Mouse (Mus musculus) embryo, embryonic 11 days (tissue): ENCODE measurements around the gene Smim4.

ENCODE experiments used
- DNase-seq: peaks from one replicate; pipeline ENCODE4 v3.0.0-alpha.2; 2015

Smim4 gene

GRCm38 (mm10) chr14:31112187-31112586, 16.6 kb downstream of the Smim4 start:
- DNase-seq, result no peak

GRCm38 (mm10) chr14:31110613-31111012, 18.1 kb downstream of the Smim4 start:
- DNase-seq, result no peak

GRCm38 (mm10) chr14:31105156-31105555, 23.6 kb downstream of the Smim4 start:
- DNase-seq, result no peak

- DNase-seq, result no peak
Measured at GRCm38 (mm10) chr14:31089918-31090317, 38.8 kb downstream of the Smim4 start.

- no peak for DNase-seq
Measured at GRCm38 (mm10) chr14:31088515-31088914, 40.2 kb downstream of the Smim4 start.

- no peak for DNase-seq
Measured at GRCm38 (mm10) chr14:31087433-31087832, 41.3 kb downstream of the Smim4 start.

GRCm38 (mm10) chr14:31081147-31081546, 47.6 kb downstream of the Smim4 start:
- DNase-seq, result peak; percentile 3

GRCm38 (mm10) chr14:31079313-31080028, 49.3 kb downstream of the Smim4 start:
- peak; percentile 28 for DNase-seq

- DNase-seq, result no peak
Measured at GRCm38 (mm10) chr14:31078597-31079208, 50.1 kb downstream of the Smim4 start.

GRCm38 (mm10) chr14:31069086-31069733, 59.5 kb downstream of the Smim4 start:
- no peak for DNase-seq

GRCm38 (mm10) chr14:31062277-31062676, 66.5 kb downstream of the Smim4 start:
- peak; percentile 54 for DNase-seq

- DNase-seq, result no peak
Measured at GRCm38 (mm10) chr14:31045817-31046216, 82.9 kb downstream of the Smim4 start.

- no peak for DNase-seq
Measured at GRCm38 (mm10) chr14:31045296-31045695, 83.5 kb downstream of the Smim4 start.
